Mouse (Mus musculus) retina, embryonic 14.5 days (tissue): ENCODE measurements around the gene Ankrd44.
A peak's percentile ranks its signal among the peaks of the same experiment; 100 is the strongest.
"Not testable (repeated sequence)": the region's sequence is repeated elsewhere in the genome, so short reads cannot be mapped to it uniquely, and the experiment has no call there.

ENCODE experiments used
- DNase-seq: peaks from one replicate; pipeline ENCODE4 v3.0.0-alpha.2; 2015; ENCODE audit warnings: low spot score

The Ankrd44 gene

DNA sequence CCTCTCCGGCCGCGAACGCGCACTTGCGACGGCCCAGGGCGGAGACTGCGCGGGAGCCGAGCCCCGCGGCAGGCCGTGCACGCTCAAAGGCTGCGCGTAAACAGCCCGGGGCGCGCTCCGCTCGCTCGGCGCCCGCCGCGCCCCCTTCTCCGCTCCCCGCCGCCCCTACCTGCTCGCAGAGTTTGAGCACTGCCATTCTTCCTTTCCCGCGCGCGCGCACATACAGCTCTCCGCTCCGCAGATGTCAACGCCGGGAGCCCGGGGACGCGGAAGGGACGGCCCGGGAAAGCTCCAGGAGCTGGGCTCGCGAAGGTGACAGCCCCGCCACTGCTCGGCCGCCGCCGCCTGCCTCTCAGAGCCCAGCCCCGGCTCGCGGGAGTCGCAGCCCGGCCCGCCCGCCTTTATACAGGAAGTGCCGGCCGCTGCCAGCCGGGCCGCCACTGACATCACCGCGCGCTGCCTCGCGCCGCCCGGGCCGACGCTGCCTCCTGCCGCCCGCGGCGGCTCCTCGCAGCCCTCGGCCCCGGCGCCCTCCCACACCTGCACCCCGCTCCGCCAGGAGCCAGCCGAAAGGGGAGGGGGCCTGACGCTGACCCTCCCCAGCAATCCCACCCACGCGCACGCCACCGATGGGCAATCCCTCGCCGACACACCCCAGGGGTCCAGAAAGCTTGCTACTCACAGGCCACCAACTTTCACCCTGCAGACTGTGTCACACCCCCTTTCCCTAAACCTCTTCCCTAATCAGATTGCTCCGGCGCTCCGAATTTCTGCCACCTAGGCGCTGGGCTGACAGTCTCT, at the start of gene Ankrd44:
Gene Ankrd44, minus strand, starts transcription at position 417 of the 801 bp plus-strand sequence.
- peak; percentile 80 for DNase-seq

DNA sequence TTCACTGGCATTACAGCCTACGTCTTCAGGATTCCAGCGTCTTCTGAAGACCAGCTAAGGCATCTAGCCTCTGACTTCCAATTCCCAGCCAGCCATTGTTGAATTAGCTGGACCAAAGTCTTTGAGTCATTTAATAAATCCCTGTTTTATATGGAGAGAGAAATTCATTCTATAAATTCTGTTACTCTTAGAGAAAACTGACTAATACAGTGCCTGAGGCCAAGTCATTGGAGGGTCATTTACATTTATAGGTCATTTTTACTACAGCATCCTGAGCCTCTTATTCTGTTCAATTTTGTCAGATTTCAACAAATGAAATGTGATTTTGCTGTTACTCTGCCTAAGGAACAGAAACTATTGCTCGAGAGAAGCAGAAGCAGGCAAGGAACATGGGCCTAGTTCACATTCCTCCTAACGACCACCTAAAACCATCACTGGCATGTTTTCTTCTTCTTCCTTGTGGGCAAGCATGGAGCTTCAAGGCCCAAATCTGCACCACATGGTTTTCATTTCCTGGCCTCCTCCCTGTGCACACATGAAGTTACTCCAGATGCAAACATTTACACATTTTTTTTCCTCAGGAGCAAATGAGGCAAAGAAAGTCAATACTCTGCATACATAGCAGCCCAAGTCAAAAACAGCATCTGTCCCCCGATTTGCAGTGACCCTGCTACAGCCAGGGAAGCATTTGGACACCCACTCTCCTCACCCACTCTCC, 45.7 kb upstream of the Ankrd44 start:
- no peak for DNase-seq

DNA sequence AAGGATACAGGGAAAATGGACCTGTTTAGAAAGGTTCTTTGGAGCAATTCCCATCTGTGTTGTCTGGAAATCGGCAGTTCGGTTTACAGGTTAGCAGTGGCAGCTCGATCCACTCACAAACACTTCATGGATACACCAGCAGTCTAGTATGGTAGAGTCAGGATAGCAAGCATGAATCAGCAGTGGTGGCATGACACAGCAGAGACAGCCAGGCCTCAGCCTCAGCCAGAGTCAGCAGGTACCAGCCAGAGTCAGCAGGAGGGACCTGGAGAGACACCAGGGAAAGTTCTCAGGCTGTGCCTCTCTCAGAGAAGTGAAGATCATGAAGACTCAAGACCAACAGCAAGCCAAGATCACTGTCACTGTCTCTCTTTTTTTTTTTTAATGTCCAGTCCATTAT, 40.7 kb upstream of the Ankrd44 start:
- DNase-seq, result no peak

DNA sequence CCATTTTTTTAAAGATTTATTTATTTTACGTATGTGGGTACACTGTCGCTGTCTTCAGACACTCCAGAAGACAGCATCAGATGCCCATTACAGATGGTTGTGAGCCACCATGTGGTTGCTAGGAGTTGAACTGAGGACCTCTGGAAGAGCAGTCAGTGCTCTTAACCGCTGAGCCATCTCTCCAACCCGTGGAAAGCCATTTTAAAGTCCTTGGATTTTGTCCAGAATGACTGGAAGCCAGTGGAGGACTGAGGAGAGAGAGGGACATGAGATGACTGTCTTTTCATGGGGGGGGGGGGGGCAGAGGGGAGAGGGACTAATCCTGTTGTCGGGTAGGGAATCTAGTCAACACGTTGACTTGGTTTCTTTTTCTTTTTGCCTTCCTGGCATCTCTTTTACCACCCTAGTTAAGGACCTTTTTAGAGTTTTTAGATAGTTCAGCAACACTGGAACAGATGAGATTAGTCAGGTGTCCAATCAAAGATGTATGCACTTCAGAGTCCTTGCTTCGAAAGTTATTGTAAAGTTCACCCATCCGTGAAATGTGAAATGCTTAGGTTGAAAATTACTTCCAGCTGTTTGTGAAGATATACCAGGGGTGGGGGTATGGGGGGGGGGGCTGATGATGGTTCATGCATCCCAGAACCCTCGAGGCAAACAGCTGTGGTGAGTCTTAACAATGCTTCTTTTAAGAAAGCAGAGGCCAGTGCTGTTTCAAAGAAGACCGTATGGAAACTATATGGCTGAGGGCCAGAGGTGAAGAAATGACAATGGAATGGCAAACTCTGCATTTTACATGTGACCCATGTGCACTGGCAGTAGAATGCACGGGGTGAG, 39.2 kb upstream of the Ankrd44 start:
- no peak for DNase-seq

DNA sequence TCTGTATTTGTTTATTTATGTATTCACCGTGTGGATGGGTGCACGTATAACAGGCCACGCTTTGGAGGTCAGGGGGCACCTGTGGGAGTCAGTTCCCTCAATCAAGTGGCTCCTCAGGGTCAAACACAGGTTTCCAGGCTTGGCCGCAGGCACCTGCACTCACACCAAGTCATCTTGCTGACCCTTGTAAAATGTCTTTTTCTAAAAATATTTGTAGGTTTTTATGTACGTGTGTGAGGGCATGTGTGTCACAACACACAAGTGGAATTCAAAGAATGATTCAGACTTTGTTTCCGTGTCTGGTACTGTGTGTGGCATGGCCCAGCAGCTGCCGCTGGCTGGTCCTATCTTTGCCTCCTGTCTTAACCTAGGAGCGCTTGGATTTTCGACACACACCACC, 35.5 kb upstream of the Ankrd44 start:
- DNase-seq, result no peak

- DNase-seq, result no peak
Measured at GRCm38 (mm10) chr1:54960613-54961165, 34.5 kb upstream of the Ankrd44 start.

- no peak for DNase-seq
Measured at GRCm38 (mm10) chr1:54958525-54958924, 32.3 kb upstream of the Ankrd44 start.

GRCm38 (mm10) chr1:54956995-54957394, 30.8 kb upstream of the Ankrd44 start:
- DNase-seq, result not testable (repeated sequence)

- DNase-seq, result no peak
Measured at GRCm38 (mm10) chr1:54954856-54955255, 28.7 kb upstream of the Ankrd44 start.

DNA sequence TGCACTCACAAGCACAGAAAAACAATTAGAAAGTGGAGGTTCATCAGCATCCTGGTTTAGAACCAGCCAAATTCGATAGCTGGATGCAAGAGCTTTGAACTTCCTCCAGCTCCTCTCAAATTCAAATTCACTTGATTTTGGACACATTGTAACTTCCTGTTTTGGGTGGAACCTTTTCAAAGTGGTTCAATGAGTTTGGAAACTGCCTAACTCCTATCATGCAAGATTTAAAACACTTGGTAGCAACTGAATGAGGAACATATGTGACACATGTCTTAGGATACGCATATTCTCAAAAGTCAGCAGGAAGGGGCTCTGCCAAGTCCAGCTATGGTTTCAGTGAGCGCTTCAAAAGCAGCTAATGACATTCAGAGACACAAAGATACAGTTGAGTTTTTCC, 18.5 kb upstream of the Ankrd44 start:
- DNase-seq, result no peak

DNA sequence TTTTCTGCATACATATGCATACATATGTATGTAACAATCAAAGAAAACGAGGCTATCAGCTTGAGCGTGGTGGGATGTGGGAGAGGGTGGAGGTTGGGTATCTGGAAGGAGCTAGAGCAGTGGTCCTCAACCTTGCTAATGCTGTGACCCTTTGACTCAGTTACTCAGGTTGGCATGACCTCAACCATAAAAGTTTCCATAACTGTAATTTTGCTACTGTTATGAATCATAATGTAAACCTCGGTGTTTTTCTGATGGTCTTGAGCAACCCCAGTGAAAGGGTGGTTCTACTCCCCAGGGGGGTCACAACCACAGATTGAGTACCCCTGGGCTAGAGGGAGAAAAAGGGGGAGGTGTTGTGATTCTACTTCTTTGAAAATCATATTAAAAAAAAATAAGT, 9.3 kb upstream of the Ankrd44 start:
- DNase-seq, result no peak

- DNase-seq, result no peak
Measured at GRCm38 (mm10) chr1:54934911-54935310, 8.7 kb upstream of the Ankrd44 start.

DNA sequence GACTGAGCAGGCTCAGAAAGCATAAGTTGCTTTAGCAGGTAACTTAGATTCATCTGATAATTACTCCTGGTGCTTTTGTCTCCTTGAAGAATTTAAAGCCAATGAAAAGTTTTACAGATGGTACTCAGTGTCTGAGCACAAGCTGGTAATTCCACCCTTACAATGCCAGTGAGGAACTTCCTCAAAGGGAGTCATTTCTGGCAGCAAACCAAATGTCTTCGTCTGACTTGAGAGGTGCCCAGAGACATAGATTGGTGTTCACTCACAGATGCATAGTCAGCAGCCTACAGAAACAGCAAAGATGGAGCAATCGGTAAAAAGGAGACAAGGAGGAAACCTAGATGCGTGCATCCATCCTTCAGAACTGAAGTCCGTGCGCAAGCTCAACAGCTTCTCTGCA, 7.5 kb upstream of the Ankrd44 start:
- DNase-seq, result no peak

DNA sequence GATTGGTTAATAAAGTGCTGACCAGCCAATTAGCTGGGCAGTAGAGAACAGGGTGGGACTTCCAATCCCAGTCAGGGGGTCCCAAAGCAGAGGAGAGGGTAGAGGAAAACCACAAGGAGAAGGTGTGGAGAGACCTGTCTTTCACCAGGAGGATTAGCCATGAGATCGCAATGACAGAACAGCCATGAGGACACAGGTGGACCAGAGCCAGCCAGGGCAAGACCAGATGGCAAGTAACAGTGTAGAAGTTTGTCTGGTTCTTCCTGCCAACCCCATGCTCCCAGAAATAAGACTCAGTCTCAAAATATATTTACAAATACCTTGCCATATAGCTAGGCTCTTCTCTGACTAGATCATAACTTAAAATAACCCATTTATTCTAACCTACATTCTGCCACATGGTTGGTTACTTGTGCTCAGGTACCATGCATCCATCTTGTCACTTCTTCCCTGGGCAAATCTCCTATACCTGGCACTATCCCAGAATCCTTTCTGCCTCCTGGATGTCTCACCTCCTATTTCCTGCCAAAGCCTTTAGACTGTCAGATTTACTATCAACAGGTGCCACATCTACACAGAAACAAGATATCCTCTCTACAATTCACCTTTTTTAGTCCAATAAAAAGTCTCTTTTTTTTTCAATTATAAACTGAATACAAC, 6.4 kb upstream of the Ankrd44 start:
- DNase-seq, result no peak

DNA sequence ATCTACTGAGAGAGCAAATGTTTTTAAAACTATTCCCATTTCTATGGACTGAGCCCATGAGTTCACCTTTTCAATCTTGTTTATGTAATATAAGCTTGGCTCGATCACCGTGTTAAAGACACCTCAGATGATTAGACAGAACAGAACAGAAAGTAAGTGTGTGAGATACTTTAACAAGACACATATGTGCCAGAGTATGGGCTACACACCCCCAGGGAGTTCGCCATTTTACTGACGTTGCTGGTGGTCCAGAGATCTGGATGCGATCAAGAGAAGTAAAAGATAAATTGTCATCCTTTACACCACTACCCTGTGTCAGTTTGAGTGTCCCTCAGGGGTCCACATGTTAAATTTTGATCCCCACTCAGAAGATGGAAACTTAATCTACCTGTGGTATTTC, 5.0 kb upstream of the Ankrd44 start:
- DNase-seq, result no peak

DNA sequence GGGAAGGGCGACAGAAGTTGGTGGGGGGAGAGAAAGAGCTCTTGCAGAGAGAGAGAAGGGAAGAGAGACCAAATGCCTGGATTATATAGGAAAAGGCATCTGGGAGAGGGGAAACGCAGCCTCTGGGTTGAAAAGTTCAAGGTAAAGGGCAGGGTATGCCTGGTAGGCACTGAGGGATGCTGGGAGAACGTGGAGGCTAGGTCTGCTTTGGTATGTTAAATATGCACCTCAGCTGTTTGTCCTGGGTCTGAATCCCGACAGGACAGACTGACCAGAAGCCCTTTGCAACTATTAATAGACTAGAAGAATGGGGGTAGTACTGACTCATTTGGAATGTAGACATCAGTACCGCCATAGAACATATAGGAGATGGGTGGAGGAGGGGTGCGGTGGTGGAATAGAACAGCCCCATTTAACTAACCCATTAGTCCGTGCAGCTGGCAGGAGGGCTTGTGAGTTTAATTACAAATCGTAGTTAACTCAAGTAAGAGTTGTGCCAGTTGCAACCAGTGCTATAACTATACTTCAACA, 4.5 kb upstream of the Ankrd44 start:
- no peak for DNase-seq

DNA sequence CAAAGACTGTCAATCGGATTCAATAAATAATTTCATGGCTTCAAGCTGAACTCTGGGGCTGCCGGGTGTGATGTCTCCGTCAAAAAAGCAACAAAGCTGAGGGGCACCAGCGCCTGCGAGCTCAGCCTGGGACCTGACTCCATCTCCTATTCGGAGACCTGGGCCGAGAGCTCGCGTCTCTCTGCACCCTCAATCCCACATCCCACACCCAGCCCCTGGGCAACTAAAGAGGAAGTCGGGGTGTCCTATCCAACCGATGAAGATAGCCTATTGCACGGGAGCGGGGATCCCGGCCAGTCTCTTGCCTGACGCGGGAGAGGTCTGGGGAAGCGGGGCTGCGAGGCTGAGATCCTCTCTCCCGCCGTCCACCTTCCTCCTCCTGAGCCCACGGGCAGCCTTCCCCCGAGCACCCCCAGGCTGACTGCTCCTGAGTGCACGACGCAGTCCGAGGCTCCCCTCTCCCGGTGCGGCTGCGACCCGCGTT, 694 bp downstream of the Ankrd44 start:
- peak; percentile 54 for DNase-seq

DNA sequence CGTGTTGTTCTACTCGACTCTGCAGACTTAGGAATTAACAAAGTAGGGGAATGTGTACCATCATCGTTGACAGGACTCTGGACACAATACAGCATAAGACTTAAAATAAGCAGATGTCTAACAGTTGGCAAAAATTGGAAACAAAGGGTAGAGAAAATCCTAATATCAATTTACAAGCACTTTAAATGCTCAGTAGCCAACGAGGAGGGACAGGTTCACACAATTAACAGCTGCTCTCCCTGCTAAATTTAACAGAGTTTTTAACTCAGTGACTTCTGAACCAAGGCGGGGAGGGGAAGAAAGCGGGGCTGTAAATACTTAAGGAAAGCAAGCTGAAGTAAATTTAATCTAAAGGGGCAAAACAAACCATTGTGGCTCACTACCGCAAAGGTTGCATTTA, 1.4 kb downstream of the Ankrd44 start:
- DNase-seq, result no peak

DNA sequence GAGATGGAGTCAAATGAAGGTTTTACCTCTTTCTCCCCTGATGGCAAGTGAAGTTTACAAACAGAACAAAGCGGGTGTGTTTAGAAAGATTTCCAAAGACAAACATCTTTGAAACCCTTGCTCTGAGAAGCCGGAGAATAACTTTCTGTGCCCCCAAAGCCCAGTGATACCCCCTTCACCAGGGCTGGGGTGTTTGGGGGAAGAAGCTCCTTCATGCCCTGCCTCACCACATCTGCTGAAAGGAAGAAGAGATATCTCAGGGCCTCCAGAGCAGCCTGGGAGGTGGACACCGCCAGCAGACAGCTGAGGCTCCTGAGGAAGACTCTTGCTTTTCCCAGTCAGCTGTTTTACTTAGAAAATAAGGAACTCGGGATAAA, 1.9 kb downstream of the Ankrd44 start:
- no peak for DNase-seq

DNA sequence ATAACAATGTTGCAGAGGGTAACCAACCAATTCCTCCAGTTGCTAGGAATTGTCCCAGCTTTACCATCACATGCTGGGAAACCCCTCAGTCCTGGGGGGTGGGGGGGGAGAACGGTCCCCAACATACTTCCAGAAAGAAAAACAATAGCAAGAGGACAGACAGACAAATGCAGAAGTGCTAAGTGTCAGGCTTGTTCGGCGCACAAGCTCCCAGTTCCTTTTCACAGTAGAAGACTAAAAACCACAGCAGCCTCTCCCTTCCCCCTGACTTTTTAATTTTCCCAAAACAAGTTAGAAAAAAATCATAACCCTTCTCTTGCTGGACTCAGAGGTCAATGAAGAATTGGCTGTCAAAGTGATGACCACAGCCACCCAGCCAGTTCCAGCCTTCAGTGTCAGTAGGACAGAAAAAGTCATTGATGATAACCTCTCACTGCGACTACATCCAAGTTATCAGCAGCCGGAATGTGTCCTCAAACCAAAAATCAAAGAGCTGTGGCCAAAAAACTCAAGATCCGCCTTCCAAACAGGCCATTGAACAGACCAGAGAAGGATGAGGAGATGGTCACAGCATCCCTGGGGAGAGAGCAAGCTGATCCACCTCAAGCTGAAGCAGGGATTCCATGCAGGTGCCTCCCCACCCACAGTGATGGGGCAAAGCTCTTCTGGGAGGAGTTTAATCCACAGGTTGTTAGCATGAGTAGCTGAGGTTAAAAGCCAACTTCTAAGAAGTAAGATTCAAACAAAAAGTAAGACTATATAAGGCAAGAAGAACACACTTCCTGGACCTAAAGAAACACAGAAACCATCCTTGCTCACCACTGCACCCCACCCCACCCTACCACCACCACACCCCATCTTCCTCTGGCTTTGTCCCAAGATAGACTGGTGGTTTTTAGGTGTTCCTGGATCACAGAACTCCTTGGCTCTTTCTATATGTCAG, 2.5 kb downstream of the Ankrd44 start:
- no peak for DNase-seq
